13 mouse cellular contexts compared by ENCODE assay signal in genomic region chr1:156658676-156659075, GRCm38 (mm10). TPM values are rescaled to one million over a fixed set of nuclear protein-coding genes. Genes with fewer than 3 reads are reported as not detected.
A peak's percentile ranks its signal among the peaks of the same experiment; 100 is the strongest.
DNase-seq lines count a peak whose midpoint lies in the region; ATAC-seq and TF ChIP-seq lines count a peak whose summit lies in the region.
"Had no signal": no experiment of that assay in that cellular context is flagged by ENCODE, and none has a peak within 500 bp of the region (broad histone marks: within the 10 kb centered on the region; RNA-seq: fewer than 3 reads in every experiment).

No protein-coding gene starts in this region.

- H3K27ac ChIP-seq in hindbrain, postnatal 0 days: no peak overlapping the region
- H3K27ac ChIP-seq in hindbrain, embryonic 14.5 days: no peak overlapping the region
- H3K27ac ChIP-seq: hindbrain, embryonic 15.5 days had no signal

- no peak overlapping the region for H3K4me3 ChIP-seq in hindbrain, postnatal 0 days (ENCODE audit: low read length)
- no peak overlapping the region for H3K4me3 ChIP-seq in hindbrain, embryonic 14.5 days (replicated peaks; ENCODE audit: low read length)
- H3K4me3 ChIP-seq: hindbrain, embryonic 15.5 days had no signal

- no peaks in the 10 kb centered on the region for H3K36me3 ChIP-seq in hindbrain, postnatal 0 days (ENCODE audit: insufficient read depth, low read length)
- peaks cover 13% of the 10 kb centered on the region; the same call in 1 of the 2 replicates for H3K36me3 ChIP-seq in hindbrain, embryonic 14.5 days (replicated peaks; ENCODE audit: control insufficient read depth, insufficient read depth)

- TF ChIP-seq CTCF in hindbrain, postnatal 0 days (IDR thresholded peaks at IDR 0.05; ENCODE audit: low read depth): no peak

- 0 out of 2 replicates have a peak, but pooled peaks have one; percentile 14 for ATAC-seq in hindbrain, postnatal 0 days
- no peak for ATAC-seq in hindbrain, embryonic 14.5 days (ENCODE audit: low FRiP score)

- no peaks in the 10 kb centered on the region for H3K9me3 ChIP-seq in hindbrain, postnatal 0 days (ENCODE audit: low read length)
- no peaks in the 10 kb centered on the region for H3K9me3 ChIP-seq in hindbrain, embryonic 14.5 days (ENCODE audit: control insufficient read depth, low read length)
- H3K9me3 ChIP-seq: G1E; hindbrain, embryonic 15.5 days had no signal

- 84% methylated on average over 5 of the region's 5 CpGs for WGBS in hindbrain, postnatal 0 days
- 95% methylated on average over 5 of the region's 5 CpGs for WGBS in hindbrain, embryonic 14.5 days

- no peaks in the 10 kb centered on the region for H3K4me1 ChIP-seq in hindbrain, postnatal 0 days (ENCODE audit: insufficient read depth, low read length)
- H3K4me1 ChIP-seq in hindbrain, embryonic 14.5 days (replicated peaks; ENCODE audit: control insufficient read depth, insufficient read depth, low read length): no peaks in the 10 kb centered on the region
- H3K4me1 ChIP-seq: hindbrain, embryonic 15.5 days had no signal

- H3K4me2 ChIP-seq in hindbrain, postnatal 0 days (ENCODE audit: low read depth, low read length): no peak overlapping the region
- H3K4me2 ChIP-seq in hindbrain, embryonic 14.5 days (replicated peaks): no peak overlapping the region
- H3K4me2 ChIP-seq: hindbrain, embryonic 15.5 days; lung, embryonic 14.5 days had no signal

- no peak for DNase-seq in hindbrain, postnatal 0 days (ENCODE audit: low spot score)
- DNase-seq in hindbrain, embryonic 14.5 days (ENCODE audit: low spot score): no peak
- DNase-seq in adipocyte (ENCODE audit: low spot score): peak; percentile 68
- peak; percentile 56 for DNase-seq in cerebellum, adult 11 months
- peak; percentile 94 for DNase-seq in gonadal fat pad, adult 2 months (ENCODE audit: low read depth)
- DNase-seq in right cerebral cortex, postnatal 10 days (ENCODE audit: low spot score in 2 of 2): no peak
- no peak for DNase-seq in layer of hippocampus, adult 8-10 months (ENCODE audit: low spot score in 2 of 2)
- DNase-seq: gastrocnemius, postnatal 25 days; layer of hippocampus, adult 9-11 months; lung, embryonic 14.5 days; spleen, adult 18-20 months had no signal

- no peaks in the 10 kb centered on the region for H3K27me3 ChIP-seq in hindbrain, postnatal 0 days (ENCODE audit: insufficient read depth, low read length)
- no peaks in the 10 kb centered on the region for H3K27me3 ChIP-seq in hindbrain, embryonic 14.5 days (ENCODE audit: control insufficient read depth, insufficient read depth, low read length)
- H3K27me3 ChIP-seq: hindbrain, embryonic 15.5 days had no signal

- no peak overlapping the region for H3K9ac ChIP-seq in hindbrain, postnatal 0 days (replicated peaks; ENCODE audit: low read length)
- no peak overlapping the region for H3K9ac ChIP-seq in hindbrain, embryonic 14.5 days
- H3K9ac ChIP-seq: hindbrain, embryonic 15.5 days; lung, embryonic 14.5 days had no signal

RNA-seq across cellular contexts. Expression of gene Tor3a, which starts 15.5 kb away (rescaled TPM):
- total RNA-seq in hindbrain, postnatal 0 days (2014; rRNA removed): 2.4 and 5.6 TPM in 2 replicates
- polyA plus RNA-seq in hindbrain, postnatal 0 days (2015; fragmentation: Nextera tagmentation; extraction: Ambion mirVana): 3.0 and 4.3 TPM in 2 replicates
- polyA plus RNA-seq in hindbrain, embryonic 14.5 days (2014; fragmentation: Nextera tagmentation; extraction: Ambion mirVana): 4.5 TPM in 2 replicates
- 20.2 and 23.5 TPM in 2 replicates for polyA plus RNA-seq in gonadal fat pad, adult 2 months (2012; rRNA removed)
- total RNA-seq in layer of hippocampus, adult 8-10 months (2022): 10 to 100 TPM in 1 of 4 experiments, 1 to 10 TPM in 3; 8.2 to 11.9 (median 8.7) TPM

Comparison
In these comparisons a context has a peak if more than half of its experiments do, and no peak if none do; other contexts are left out.
1. DNase-seq: peak in adipocyte (single experiment), cerebellum, adult 11 months (single experiment) and gonadal fat pad, adult 2 months (single experiment); none in hindbrain, postnatal 0 days (single experiment), hindbrain, embryonic 14.5 days (single experiment), right cerebral cortex, postnatal 10 days (0 of 2) and layer of hippocampus, adult 8-10 months (0 of 2).